ENCODE assay signal across 24 mouse cellular contexts in genomic region chr6:53452240-53452639, GRCm38 (mm10).
DNase-seq lines count a peak whose midpoint lies in the region; ATAC-seq and TF ChIP-seq lines count a peak whose summit lies in the region.
"Had no signal": no experiment of that assay in that cellular context is flagged by ENCODE, and none has a peak within 500 bp of the region (broad histone marks: within the 10 kb centered on the region; RNA-seq: fewer than 3 reads in every experiment).

No protein-coding gene starts in this region.

- H3K4me1 ChIP-seq in kidney, embryonic 16.5 days (ENCODE audit: insufficient read depth, low read length), result peaks cover 39% of the 10 kb centered on the region
- peaks cover 39% of the 10 kb centered on the region for H3K4me1 ChIP-seq in embryonic facial prominence, embryonic 13.5 days
- peaks cover 78% of the 10 kb centered on the region for H3K4me1 ChIP-seq in limb, embryonic 13.5 days

- no peak overlapping the region for H3K9ac ChIP-seq in kidney, embryonic 16.5 days (replicated peaks; ENCODE audit: low read length)
- no peak overlapping the region for H3K9ac ChIP-seq in embryonic facial prominence, embryonic 13.5 days
- H3K9ac ChIP-seq in limb, embryonic 13.5 days, result no peak overlapping the region; the same call in 1 of the 2 replicates
- H3K9ac ChIP-seq: hindbrain, embryonic 15.5 days; intestine, embryonic 15.5 days; kidney, embryonic 15.5 days; liver, embryonic 14.5 days; midbrain, embryonic 12.5 days had no signal

- DNase-seq in kidney, adult 18-20 months, result no peak
- DNase-seq in brain, embryonic 14.5 days (ENCODE audit: low read depth), result peak; percentile 53
- DNase-seq in right cerebral cortex, postnatal 36 days (ENCODE audit: low spot score in 2 of 2), result no peak
- no peak for DNase-seq in natural killer cell, adult 2 months (ENCODE audit: low spot score in 2 of 2)
- DNase-seq: adrenal gland, postnatal 36 days; cerebellum, adult 11-12 months; cerebellum, postnatal 14 days; embryo, embryonic 11 days; gastrocnemius, postnatal 10 days; layer of hippocampus, adult 9-11 months; lung, postnatal 10 days; thymus, postnatal 25 days had no signal

- no peaks in the 10 kb centered on the region for H3K9me3 ChIP-seq in kidney, embryonic 16.5 days (ENCODE audit: low read length)
- H3K9me3 ChIP-seq in embryonic facial prominence, embryonic 13.5 days, result no peaks in the 10 kb centered on the region
- no peaks in the 10 kb centered on the region for H3K9me3 ChIP-seq in limb, embryonic 13.5 days
- H3K9me3 ChIP-seq: heart, embryonic 10.5 days; hindbrain, embryonic 15.5 days; intestine, embryonic 15.5 days; kidney, embryonic 15.5 days; midbrain, embryonic 12.5 days had no signal

- ATAC-seq in kidney, embryonic 16.5 days (ENCODE audit: low FRiP score, low TSS enrichment), result no peak
- ATAC-seq in embryonic facial prominence, embryonic 13.5 days (ENCODE audit: insufficient number of reproducible peaks, insufficient read depth, low FRiP score, low TSS enrichment, low read depth), result no peak
- peak; percentile 46; the same call in 1 of the 2 replicates for ATAC-seq in limb, embryonic 13.5 days (ENCODE audit: low FRiP score, low read depth)
- ATAC-seq: forebrain, embryonic 14.5 days; intestine, embryonic 15.5 days had no signal

- H3K4me3 ChIP-seq in kidney, embryonic 16.5 days (ENCODE audit: low read length), result no peak overlapping the region
- H3K4me3 ChIP-seq in embryonic facial prominence, embryonic 13.5 days, result no peak overlapping the region
- no peak overlapping the region for H3K4me3 ChIP-seq in limb, embryonic 13.5 days
- H3K4me3 ChIP-seq: erythroblast, embryonic 14.5 days; heart, embryonic 10.5 days; hindbrain, embryonic 15.5 days; intestine, embryonic 15.5 days; kidney, embryonic 15.5 days; left cerebral cortex, adult 2 months; midbrain, embryonic 12.5 days had no signal

- H3K36me3 ChIP-seq in kidney, embryonic 16.5 days (ENCODE audit: insufficient read depth, low read length), result no peaks in the 10 kb centered on the region
- no peaks in the 10 kb centered on the region for H3K36me3 ChIP-seq in embryonic facial prominence, embryonic 13.5 days
- H3K36me3 ChIP-seq in limb, embryonic 13.5 days, result peaks cover 10% of the 10 kb centered on the region; the same call in 1 of the 2 replicates
- H3K36me3 ChIP-seq: heart, embryonic 10.5 days; hindbrain, embryonic 15.5 days; intestine, embryonic 15.5 days; kidney, embryonic 15.5 days; midbrain, embryonic 12.5 days had no signal

- peak overlapping the region; percentile 28; the same call in 1 of the 2 replicates for H3K4me2 ChIP-seq in kidney, embryonic 16.5 days (replicated peaks; ENCODE audit: low read depth, low read length)
- H3K4me2 ChIP-seq in embryonic facial prominence, embryonic 13.5 days, result no peak overlapping the region
- H3K4me2 ChIP-seq in limb, embryonic 13.5 days (replicated peaks), result peak overlapping the region; percentile 24
- H3K4me2 ChIP-seq: hindbrain, embryonic 15.5 days; midbrain, embryonic 12.5 days had no signal

- no peak for TF ChIP-seq CTCF in brain, embryonic 14.5 days (IDR thresholded peaks at IDR 0.05; ENCODE audit: borderline replicate concordance, extremely low read depth, insufficient read depth, insufficient read length)

- 26% methylated on average over 6 of the region's 6 CpGs for WGBS in kidney, embryonic 16.5 days
- 13% methylated on average over 6 of the region's 6 CpGs for WGBS in embryonic facial prominence, embryonic 13.5 days
- WGBS in limb, embryonic 13.5 days, result 7% methylated on average over 6 of the region's 6 CpGs

- no peak for TF ChIP-seq POLR2A in brain, embryonic 14.5 days (IDR thresholded peaks at IDR 0.05; ENCODE audit: borderline replicate concordance, extremely low read depth, insufficient read depth, insufficient read length, poor library complexity, severe bottlenecking)

- no peaks in the 10 kb centered on the region; the same call in 1 of the 2 replicates for H3K27me3 ChIP-seq in kidney, embryonic 16.5 days (ENCODE audit: insufficient read depth, low read length)
- H3K27me3 ChIP-seq in embryonic facial prominence, embryonic 13.5 days, result peaks cover 23% of the 10 kb centered on the region
- H3K27me3 ChIP-seq in limb, embryonic 13.5 days, result no peaks in the 10 kb centered on the region
- H3K27me3 ChIP-seq: hindbrain, embryonic 15.5 days; intestine, embryonic 15.5 days; midbrain, embryonic 12.5 days had no signal

- no peak overlapping the region for H3K27ac ChIP-seq in kidney, embryonic 16.5 days (ENCODE audit: low read length)
- H3K27ac ChIP-seq in embryonic facial prominence, embryonic 13.5 days, result 0 out of 2 replicates have a peak overlapping the region, but pooled peaks have one; percentile 34
- peak overlapping the region; percentile 91 for H3K27ac ChIP-seq in limb, embryonic 13.5 days
- H3K27ac ChIP-seq: hindbrain, embryonic 15.5 days; intestine, embryonic 15.5 days; kidney, embryonic 15.5 days; left cerebral cortex, adult 2 months; liver, embryonic 14.5 days; midbrain, embryonic 12.5 days had no signal
